Mouse (Mus musculus) spleen, postnatal 36 days (tissue): ENCODE results near the gene Cog1.
"Not testable (repeated sequence)": the region's sequence is repeated elsewhere in the genome, so short reads cannot be mapped to it uniquely, and the experiment has no call there.

ENCODE experiments used
- DNase-seq, 2 experiments: peaks; one replicate each; pipeline ENCODE4 v3.0.0; 2022; ENCODE audit warnings: low spot score in 2 of 2, mixed read lengths in 1 of 2

The Cog1 gene

GRCm38 (mm10) chr11:113631862-113632261 lies 17.1 kb upstream of the Cog1 start:
- DNase-seq = no peak

DNA sequence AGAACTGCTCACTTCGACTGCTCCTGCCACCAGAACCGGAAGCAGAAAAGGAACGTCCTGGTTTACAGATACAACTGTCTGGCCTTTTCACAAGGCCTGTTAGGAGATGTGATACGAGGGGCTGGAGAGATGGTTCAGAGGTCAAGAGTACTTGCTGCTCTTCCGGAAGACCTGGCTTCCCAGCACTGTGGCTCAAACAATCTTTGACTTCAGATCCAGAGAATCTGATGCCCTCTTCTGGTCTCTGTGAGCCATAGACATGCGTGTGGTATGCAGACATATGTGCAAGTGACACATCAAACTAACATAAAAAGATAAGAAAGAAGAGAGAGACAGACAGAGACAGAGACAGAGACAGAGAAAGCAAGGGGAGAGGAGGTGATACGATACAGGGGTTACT lies 16.7 kb upstream of the Cog1 start:
- no peak for DNase-seq

DNA sequence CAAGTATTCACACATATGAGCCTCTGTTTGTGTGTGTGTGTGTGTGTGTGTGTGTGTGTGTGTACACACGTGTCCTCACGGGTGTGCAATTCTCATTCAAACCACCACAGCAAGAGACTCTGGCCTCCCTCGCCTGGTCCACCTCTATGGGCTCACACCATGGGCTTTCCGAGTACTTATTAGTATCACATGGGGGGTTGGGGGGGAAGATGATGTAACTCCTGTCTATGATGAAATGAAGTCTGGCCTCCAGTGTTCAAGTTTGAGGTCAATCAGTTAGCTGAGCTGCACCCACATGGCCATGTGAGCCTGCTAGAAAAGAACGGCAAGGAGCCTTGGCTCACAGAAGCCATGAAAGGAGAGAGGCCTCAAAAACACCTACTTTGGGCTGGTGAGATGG lies 15.6 kb upstream of the Cog1 start:
- DNase-seq = no peak

DNA sequence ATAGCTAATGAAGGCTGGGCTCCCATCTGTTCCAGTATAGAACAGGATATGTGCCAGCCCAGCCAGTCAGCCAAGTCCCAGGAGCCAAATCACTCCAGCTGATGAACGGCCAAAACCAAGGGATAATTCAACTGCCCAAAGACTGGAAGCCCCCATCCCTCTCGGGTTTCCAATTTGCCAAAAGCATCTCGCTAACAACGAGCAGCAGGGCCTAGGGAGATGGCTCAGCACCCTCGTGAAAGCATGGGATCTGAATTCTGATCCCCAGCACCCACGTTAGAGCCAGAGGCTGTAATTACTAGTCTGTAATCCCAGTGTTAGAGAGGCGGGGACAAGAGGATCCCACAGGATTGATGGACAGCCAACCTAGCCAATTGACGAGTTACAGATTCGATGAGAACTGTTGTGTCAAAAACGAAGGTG lies 14.3 kb upstream of the Cog1 start:
- DNase-seq = no peak

GRCm38 (mm10) chr11:113638680-113639079 lies 10.3 kb upstream of the Cog1 start:
- DNase-seq = no peak

GRCm38 (mm10) chr11:113645181-113645580 lies 3.8 kb upstream of the Cog1 start:
- no peak for DNase-seq

- peak; percentile 72 to 84 for DNase-seq
Observed at GRCm38 (mm10) chr11:113648152-113648551, 817 bp upstream of the Cog1 start.

DNA sequence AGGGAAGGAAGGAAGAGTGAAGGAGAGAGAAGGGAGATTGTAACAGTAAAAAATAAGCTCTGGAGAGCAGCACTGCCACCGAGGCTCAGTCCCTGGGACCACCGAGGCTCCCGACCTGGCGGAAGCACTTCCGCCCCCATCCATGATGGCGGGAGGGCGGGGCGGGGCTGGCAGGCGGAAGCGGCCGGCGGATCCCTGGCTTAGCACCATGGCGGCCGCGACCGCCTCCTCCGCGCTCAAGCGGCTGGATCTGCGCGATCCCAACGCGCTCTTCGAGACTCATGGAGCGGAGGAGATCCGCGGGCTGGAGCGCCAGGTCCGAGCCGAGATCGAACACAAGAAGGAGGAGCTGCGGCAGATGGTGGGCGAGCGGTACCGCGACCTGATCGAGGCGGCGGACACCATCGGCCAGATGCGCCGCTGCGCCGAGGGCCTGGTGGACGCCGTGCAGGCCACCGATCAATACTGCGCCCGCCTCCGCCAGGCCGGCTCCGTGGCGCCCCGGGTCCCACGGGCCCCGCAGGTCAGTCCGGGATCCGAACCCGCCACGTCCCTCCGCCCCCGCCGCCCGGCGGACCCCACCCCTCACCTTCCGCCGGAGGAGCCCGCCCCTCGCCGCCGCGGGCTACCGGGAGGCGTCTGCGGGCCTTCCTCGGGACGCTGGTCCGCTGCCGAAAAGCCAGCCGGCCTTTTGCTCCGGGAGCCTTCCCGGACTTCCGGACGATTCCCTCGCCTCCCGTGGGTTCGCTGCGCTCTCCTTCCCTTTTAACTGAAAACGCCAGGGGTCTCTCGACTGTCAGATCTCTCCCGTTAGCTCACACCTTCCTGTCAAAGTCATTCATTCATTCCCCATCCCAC lies 613 bp downstream of the Cog1 start, which contains the start of gene Slc39a11:
TSS of gene Slc39a11 (minus strand) at position 727 of the 858 bp plus-strand sequence.
- peak; percentile 56 to 63 for DNase-seq

DNA sequence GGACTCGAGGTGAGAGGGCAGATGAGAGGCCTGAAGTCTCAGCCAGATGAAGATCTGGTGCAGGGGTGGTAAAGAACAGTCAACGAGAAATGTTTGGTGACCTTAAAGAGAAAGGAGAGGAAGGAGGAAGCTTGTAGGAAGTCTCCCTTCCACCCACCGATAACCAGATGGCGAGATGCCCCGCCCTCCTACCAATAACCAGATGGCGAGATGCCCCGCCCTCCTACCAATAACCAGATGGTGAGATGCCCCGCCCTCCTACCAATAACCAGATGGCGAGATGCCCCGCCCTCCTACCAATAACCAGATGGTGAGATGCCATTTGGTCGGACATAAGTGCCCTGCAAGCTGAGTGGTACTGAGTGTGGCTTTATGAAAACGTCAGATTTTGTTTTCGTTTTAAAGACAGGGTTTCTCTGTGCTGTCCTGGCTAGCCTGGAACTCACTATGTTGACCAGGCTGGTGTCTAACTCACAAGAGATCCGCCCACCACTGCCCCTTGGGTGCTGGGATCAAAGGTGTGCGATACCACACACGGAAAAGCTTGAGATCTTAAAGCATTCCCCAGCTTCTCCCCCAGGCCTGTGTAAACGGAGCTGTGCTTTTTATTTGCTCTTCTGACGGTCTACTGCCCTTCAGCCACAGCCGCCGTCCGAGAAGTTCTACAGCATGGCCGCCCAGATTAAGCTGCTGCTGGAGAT lies 2.4 kb downstream of the Cog1 start:
- DNase-seq = peak in 1 of 2 experiments; percentile 28

- no peak for DNase-seq
Observed at GRCm38 (mm10) chr11:113651907-113652273, 2.9 kb downstream of the Cog1 start.

DNA sequence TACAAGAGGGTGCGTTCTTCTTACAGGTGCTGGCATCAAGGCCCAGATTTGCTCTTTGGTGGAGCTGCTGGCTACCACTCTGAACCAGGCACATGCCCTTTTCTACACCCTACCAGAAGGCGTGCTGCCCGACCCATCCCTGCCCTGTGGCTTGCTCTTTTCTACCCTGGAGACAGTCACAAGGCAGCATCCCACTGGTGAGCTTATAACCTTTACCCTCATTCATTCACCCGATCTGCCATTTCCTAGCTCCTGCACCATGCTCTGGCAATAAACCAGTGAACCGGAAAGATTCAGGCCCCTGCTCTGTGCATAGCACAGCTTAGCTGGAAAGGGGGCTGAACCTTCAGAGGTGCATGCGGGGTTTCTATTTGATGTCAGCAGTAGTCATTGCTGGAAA lies 3.5 kb downstream of the Cog1 start:
- DNase-seq = no peak

- no peak for DNase-seq
Observed at GRCm38 (mm10) chr11:113654105-113654504, 5.1 kb downstream of the Cog1 start.

DNA sequence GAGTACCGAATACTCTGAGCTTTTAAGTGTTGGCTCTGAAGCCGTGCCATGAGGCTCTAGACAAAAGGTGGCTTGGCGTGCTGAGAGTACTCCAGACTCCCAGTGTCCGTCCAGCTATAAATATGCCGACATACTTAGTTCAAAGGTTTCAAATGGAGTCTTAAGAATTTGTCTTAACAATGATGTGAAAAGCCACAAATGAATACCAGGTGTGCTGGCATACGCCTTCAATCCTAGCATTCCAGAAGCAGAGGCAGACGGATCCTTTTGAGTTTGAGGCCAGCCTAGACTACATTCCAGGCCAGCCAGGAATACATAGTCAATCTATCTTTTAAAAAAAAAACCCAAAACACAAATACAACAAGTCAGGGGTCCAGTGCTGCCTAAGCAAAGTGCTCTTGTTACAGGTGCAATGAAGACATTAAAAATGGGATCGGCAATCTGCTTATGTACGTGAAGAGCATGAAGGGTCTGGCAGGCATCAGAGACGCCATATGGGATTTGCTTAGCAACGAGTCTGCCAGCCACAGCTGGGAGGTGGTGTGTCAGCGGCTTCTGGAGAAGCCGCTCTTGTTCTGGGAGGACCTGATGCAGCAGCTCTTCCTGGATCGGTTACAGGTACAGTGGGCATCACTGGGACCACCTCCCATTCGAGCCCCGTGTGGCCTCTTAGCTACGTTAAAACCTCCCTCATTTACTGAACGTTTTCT lies 5.7 kb downstream of the Cog1 start:
- no peak for DNase-seq

- DNase-seq = no peak
Observed at GRCm38 (mm10) chr11:113656511-113656932, 7.6 kb downstream of the Cog1 start.

- no peak for DNase-seq
Observed at GRCm38 (mm10) chr11:113657221-113657620, 8.3 kb downstream of the Cog1 start.

DNA sequence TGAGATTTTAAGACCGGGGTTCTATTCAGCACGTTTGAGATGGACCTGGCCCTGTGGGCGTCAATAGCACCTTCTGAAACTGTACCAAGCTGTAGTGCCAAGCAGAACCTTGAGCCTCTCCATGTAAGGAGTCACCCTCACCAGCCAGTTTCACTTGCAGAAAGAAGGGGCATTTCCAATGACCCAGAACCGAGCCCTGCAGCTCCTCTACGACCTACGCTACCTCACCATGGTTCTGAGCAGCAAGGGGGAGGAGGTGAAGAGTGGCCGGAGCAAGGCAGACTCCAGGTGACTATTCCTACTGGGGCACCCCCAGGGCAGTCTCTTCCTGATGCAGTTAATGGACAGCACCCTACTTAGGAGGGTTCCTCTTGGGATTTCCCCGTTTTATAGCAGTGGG lies 9.3 kb downstream of the Cog1 start:
- DNase-seq = no peak

DNA sequence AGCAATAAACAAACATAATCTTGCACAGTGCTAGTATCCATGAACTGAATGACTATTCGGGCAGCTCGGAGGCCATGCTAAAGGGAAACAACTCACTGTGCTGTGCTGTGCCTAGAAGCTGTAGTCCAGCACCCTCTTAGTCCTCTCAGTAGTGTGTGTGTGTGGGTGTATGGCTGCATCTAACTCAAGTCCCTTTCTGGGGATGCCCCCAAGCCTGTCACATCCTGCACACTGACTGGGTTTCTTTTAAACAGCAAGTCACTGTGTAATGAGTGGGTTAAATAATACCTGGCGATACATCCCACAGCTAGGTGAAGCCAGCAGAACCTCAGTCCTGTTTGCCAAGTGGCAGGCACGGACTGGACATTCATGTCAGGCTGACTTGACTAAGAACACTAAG lies 9.8 kb downstream of the Cog1 start:
- no peak for DNase-seq

- not testable (repeated sequence) for DNase-seq
Observed at GRCm38 (mm10) chr11:113660213-113660612, 11.2 kb downstream of the Cog1 start.

GRCm38 (mm10) chr11:113660940-113661339 lies 12.0 kb downstream of the Cog1 start:
- DNase-seq = no peak

GRCm38 (mm10) chr11:113661835-113662351 lies 12.9 kb downstream of the Cog1 start:
- DNase-seq = no peak

GRCm38 (mm10) chr11:113664279-113664678 lies 15.3 kb downstream of the Cog1 start:
- no peak for DNase-seq

GRCm38 (mm10) chr11:113666205-113666604 lies 17.2 kb downstream of the Cog1 start:
- no peak for DNase-seq
